Mouse (Mus musculus) lung, adult 2 months (tissue): ENCODE data around the gene Usp35. TPM values are rescaled to one million over a fixed set of nuclear protein-coding genes. Genes with fewer than 3 reads are reported as not detected.

Experiments
- DNase-seq: peaks from one replicate; pipeline ENCODE4 v3.0.0; 2022
- H3K4me1 ChIP-seq: fragments of 200-500 bp; 2 replicates; pipeline ENCODE4 v1.6.1; 2011; ENCODE audit warnings: low read length; ENCODE audit not compliant: control insufficient read depth, insufficient read depth
- H3K4me3 ChIP-seq: fragments of 200-500 bp; replicated peaks from 2 replicates; pipeline ENCODE3; 2011; ENCODE audit warnings: low read depth, mild to moderate bottlenecking, control low read depth, low read length; ENCODE audit errors: extremely low read depth
- CTCF ChIP-seq: fragments of 200-500 bp; IDR thresholded peaks from 2 replicates; pipeline ENCODE4 v1.5.1; 2011; ENCODE audit warnings: mild to moderate bottlenecking, low read length, control low read depth; ENCODE audit not compliant: insufficient read depth
- POLR2A ChIP-seq: fragments of 200-500 bp; IDR thresholded peaks from 2 replicates; pipeline ENCODE4 v1.6.1; 2011; ENCODE audit warnings: low read depth, mild to moderate bottlenecking, control low read depth, low read length, borderline replicate concordance; ENCODE audit errors: extremely low read depth
- WGBS: fragments of 180-500 bp; shearing (Covaris S2); methylation state at CpG from one replicate; pipeline ENCODE4 v1.1.7; 2018; 5-methylcytosine and 5-hydroxymethylcytosine counted together
- polyA plus RNA-seq: library from polyadenylated mRNA; depleted of rRNA; stranded (reverse); fragments of >200 nt; gene quantifications from 2 replicates; pipeline ENCODE4 v1.2.3, GENCODE M21; 2012

Usp35 gene
- polyA plus RNA-seq, 1 experiment, result 9.2 TPM

DNA sequence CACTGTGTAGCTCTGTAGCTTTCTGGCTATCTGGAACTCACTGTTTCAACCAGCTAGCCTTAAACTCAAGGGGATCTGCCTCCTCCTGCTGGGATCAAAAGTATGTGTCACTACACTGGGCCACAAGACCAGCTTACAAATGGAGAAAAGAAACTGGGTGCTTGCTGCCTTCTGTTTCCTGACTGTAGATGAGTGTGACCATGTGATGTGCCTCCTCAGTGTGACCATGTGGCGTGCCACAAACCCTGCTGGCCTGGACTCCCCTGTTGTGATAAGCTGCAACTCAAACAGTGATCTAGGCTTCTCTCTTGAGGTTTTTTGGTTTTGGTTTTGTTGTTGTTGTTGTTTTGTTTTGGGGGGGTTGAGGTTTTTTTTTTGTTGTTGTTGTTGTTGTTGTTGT lies 4.9 kb upstream of the Usp35 start:
- WGBS, result 86% methylated on average over 1 of the region's 1 CpGs
- peaks cover 4% of the 10 kb centered on the region; the same call in 1 of the 2 replicates for H3K4me1 ChIP-seq
- no peak for DNase-seq
- no peak overlapping the region for H3K4me3 ChIP-seq
- TF ChIP-seq CTCF (no peak), POLR2A (no peak)

DNA sequence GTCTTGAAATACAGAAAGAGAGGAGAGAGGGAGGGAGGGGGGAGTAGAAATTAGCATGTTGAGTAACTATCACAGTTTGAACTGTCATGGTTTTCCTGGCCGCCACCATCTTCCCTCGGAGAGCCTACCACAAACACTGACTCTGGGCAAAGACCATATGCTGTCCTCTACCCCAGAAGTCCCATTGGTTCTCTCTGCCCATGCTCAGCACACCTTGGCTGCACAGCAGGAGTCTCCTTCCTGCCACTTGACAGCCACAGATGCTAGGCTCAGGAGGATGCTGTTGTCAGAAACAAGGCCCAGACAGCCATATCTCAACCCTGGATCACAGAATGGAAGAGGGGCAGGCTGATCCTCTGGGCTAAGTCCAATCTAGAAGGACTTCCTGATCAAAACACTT lies 2.6 kb upstream of the Usp35 start:
- WGBS, result 84% methylated on average over 2 of the region's 2 CpGs
- H3K4me1 ChIP-seq, result peaks cover 4% of the 10 kb centered on the region; the same call in 1 of the 2 replicates
- TF ChIP-seq CTCF (no peak), POLR2A (no peak)
- no peak overlapping the region for H3K4me3 ChIP-seq
- DNase-seq, result no peak

DNA sequence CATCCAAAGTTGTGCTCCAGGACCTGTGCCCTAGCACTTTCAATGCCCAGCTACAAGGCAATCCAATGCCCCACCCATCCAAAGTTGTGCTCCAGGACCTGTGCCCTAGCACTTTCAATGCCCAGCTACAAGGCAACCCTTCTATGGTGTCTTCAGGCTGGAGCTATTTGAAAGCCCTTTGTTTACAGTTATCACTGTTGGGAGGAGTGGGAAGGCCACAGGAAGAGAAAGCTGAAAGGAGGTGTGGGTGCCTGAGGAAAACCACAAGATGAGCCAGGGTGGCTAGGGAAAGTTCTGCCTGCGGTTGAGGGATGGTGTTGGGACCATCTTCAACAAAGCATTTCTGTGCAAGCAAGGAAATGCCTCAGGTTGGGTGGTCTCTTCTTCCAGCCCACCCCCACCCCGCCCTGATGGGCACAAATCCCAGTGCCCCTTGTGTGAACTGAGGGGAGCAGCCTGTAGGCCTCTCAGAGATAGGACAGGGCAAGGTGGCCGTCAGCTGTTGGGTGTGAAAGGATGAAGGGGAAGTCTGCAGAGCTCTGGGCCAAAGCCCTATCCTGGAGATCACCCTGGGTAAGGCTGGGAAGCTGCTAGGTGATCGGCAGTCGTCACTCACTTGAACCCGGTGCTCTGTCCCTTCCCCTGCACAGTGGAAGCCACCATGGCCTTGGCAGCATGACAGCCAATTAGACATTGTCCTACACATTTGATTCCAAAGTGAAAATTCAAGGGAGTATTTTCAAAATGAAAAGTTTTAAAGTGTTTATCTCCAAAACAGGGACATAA lies 1.5 kb upstream of the Usp35 start:
- WGBS, result 70% methylated on average over 6 of the region's 6 CpGs
- no peak for TF ChIP-seq CTCF
- TF ChIP-seq POLR2A, result no peak
- Histone ChIP-seq H3K4me3 (no peak overlapping the region), H3K4me1 (peaks cover 4% of the 10 kb centered on the region; the same call in 1 of the 2 replicates)
- DNase-seq, result no peak

DNA sequence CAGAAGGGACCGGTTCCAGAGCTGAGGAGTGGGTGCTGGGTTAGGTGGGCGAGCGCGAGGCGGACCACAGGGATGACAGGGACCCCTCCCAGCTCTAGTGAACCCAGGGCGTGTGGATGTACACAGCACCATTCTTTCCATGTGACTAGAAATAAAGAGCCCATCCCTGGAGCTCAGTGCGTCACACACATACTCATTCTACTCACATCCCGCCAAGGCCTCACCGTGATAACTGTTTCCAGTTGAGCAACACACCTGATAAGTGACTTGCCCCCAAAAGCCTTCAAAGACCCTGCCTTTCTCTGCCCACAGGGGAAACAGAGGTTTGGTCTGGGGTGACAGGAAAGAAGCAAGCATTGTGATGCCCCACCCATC lies 834 bp upstream of the Usp35 start:
- H3K4me3 ChIP-seq, result peak overlapping the region; percentile 98
- TF ChIP-seq CTCF, result no peak
- no peak for TF ChIP-seq POLR2A
- WGBS, result 1% methylated on average over 9 of the region's 9 CpGs
- no peak for DNase-seq
- peaks cover 4% of the 10 kb centered on the region; the same call in 1 of the 2 replicates for H3K4me1 ChIP-seq

DNA sequence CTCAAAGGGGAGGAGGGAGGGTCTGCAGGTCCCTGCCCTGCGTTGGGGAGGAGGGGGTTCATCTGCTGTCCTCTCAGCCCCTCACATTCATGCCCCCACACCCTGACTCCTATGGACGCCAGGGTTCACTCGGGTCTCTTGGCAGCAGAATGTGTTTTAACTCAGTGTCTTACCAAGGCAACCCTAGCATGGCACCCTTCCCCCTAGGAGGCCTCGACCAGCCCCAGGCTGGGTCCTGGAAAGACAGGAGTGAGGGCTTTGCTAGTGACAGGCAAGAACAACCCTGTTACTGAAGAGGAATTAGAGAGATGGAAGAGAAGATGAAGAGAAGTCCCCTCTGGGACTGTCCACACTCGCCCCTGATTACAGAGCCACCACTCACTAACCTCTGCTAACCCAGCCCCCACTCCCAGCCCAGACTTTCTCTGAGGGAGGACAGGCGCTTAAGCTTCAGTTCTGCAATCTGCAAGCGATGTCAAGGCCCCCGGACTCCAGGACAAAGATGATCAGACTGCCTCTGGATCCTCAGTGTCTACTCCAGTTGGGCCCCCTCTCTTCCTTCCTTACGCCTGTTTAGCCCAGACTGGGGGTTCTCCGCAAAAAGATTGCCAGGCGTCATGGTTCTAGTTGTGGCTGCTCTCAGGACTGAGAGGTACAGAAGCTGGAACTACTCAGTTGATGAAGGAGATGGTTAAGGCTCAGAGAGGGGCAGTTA lies 732 bp downstream of the Usp35 start:
- TF ChIP-seq POLR2A, result no peak
- TF ChIP-seq CTCF, result no peak
- WGBS, result 58% methylated on average over 11 of the region's 11 CpGs
- Histone ChIP-seq H3K4me3 (peak overlapping the region; percentile 99), H3K4me1 (peaks cover 4% of the 10 kb centered on the region; the same call in 1 of the 2 replicates)
- no peak for DNase-seq

DNA sequence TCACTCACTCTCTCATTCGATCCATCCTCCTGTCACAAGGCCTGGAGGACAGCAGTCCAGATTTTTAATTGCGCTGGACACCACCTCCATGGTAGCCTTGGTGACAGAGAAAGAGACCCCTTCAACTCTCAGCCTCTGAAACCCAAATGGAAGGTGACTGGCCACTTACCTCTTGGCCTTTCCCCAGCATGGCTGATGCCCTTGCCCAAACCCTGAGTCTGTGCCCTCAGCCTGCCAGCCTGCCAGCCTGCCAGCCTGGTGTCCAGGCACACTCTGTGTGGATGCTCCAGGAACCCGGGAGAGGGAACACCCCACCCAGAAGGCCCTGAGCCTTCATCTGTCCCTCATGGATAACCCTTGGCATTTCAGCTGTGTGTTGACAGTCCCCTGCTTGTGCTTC lies 2.1 kb downstream of the Usp35 start:
- H3K4me3 ChIP-seq, result no peak overlapping the region
- no peak for DNase-seq
- no peak for TF ChIP-seq CTCF
- TF ChIP-seq POLR2A, result no peak
- 85% methylated on average over 3 of the region's 3 CpGs for WGBS
- H3K4me1 ChIP-seq, result peaks cover 4% of the 10 kb centered on the region; the same call in 1 of the 2 replicates

DNA sequence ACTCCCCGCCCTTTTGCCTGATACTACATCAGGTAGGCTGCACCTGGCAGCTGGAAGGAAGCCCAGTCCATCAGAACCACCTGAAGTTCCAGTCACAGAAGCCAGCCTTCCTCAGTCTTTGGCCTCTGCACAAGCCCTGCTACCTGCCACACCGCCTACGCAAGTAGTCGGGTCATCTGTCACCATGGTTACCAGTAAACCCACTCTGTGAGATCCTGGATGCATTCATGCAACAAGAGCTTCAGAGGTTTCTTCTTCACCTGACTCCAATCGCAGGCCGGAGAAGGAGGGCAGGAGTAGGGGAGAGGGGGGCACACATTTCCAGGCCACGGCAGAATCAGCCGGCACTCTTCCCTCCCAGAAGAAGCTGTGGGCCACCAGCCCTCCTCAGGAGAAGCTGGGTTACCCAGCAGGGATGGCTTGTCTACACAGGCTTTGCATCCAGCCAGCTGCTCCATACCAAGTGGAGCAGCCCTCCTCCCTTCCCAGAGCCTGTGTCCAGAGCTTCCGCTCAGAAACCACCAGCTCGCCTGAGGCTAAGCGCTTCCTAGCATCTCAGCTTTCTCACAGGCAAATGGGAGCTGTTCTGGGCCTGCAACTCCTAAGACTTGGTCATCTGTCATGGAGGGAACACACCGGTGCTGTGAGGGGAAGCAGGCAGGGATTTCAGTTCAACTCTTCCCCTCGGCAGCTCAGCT lies 2.8 kb downstream of the Usp35 start:
- TF ChIP-seq CTCF, result no peak
- no peak for TF ChIP-seq POLR2A
- peaks cover 4% of the 10 kb centered on the region; the same call in 1 of the 2 replicates for H3K4me1 ChIP-seq
- H3K4me3 ChIP-seq, result no peak overlapping the region
- DNase-seq, result no peak
- WGBS, result 76% methylated on average over 13 of the region's 13 CpGs

DNA sequence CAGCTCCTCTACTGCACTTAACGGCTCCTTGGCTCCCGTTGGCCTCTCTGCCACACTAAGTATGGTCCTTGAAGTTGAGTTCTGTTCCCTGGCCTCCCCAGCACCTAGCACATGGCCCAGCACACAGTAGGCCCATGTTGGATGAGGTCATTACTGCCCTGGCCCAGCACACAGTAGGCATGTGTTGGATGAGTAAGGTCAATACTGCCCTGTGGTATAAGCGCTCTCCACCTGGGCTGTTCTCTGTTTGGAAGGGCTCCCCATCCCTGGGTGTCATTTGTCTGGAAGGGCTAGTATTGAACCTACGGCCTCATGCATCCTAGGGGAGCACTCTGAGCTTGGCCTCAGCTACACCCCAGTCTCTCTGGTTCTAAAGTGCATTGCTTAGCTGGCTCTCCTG lies 4.4 kb downstream of the Usp35 start:
- no peak overlapping the region for H3K4me3 ChIP-seq
- DNase-seq, result no peak
- WGBS, result 84% methylated on average over 4 of the region's 4 CpGs
- TF ChIP-seq POLR2A, result no peak
- no peak for TF ChIP-seq CTCF
- H3K4me1 ChIP-seq, result no peaks in the 10 kb centered on the region
